Mouse (Mus musculus) G1E (cell line): ENCODE measurements around the gene Fam189a1.

Experiments
- CTCF ChIP-seq: IDR thresholded peaks from 2 replicates; pipeline ENCODE4 v1.5.1; 2012; ENCODE audit warnings: low read depth, low read length, inconsistent platforms, mixed read lengths
- POLR2AphosphoS5 ChIP-seq: IDR thresholded peaks from 2 replicates; pipeline ENCODE4 v1.6.1; 2012; ENCODE audit warnings: low read depth, low read length, inconsistent platforms; ENCODE audit not compliant: insufficient replicate concordance
- TAL1 ChIP-seq: conservative IDR thresholded peaks from 2 replicates; pipeline ENCODE4 v1.6.1; 2012; ENCODE audit warnings: low read depth, low read length, inconsistent platforms, mixed read lengths

- no peak for TF ChIP-seq CTCF
- no peak for TF ChIP-seq TAL1
- no peak for TF ChIP-seq POLR2AphosphoS5
Observed at GRCm38 (mm10) chr7:65105566-65105965, 50.8 kb downstream of the Fam189a1 start.
